Mouse (Mus musculus): ENCODE measurements around the gene Abcf3.

DNA sequence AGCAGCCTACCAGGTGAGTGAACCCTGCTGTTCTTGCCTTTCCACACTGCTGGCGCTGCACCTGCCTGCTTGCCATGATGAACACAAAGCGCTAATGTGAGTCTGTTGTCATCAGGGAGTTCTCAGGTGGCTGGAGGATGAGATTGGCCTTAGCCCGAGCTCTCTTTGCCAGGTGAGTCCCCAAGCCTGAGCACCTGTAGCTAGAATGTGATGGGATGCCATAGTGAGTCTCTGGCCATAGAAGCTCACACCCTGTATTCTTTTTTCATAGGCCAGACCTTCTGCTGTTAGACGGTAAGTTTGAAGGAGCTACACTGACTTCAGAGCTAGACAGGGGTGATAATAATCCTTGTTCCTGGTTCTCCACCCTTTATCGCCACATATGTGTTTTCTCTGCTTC is 3.3 kb downstream of the Abcf3 start:
- no peak for TF ChIP-seq CTCF (conservative IDR thresholded peaks at IDR 0.05; ENCODE audit: insufficient read depth, insufficient read length, low read depth, low read length)
- no peak for TF ChIP-seq POLR2A (IDR thresholded peaks at IDR 0.05; ENCODE audit: low read depth, low read length)

Measured in kidney, adult 2 months (tissue).